Mouse (Mus musculus) ES-Bruce4 (cell line): ENCODE data around the gene Fhit. TPM values are rescaled to one million over a fixed set of nuclear protein-coding genes. Genes with fewer than 3 reads are reported as not detected.

Experiments used
- H3K27ac ChIP-seq: 2 replicates; pipeline ENCODE4 v1.5.1; 2012; ENCODE audit warnings: low read length, inconsistent platforms; ENCODE audit not compliant: insufficient read depth
- H3K27me3 ChIP-seq: 2 replicates; pipeline ENCODE4 v1.6.1; 2012; ENCODE audit warnings: mild to moderate bottlenecking, low read length, inconsistent platforms; ENCODE audit not compliant: control insufficient read depth, poor library complexity, insufficient read depth, severe bottlenecking
- H3K36me3 ChIP-seq: 2 replicates; pipeline ENCODE4 v1.6.1; 2012; ENCODE audit warnings: inconsistent platforms, mild to moderate bottlenecking, low read length, moderate library complexity; ENCODE audit not compliant: control insufficient read depth, poor library complexity, insufficient read depth, severe bottlenecking
- H3K4me1 ChIP-seq: one replicate; pipeline ENCODE4 v1.8.1; 2011; ENCODE audit warnings: low read length; ENCODE audit not compliant: control insufficient read depth, insufficient read depth
- H3K4me3 ChIP-seq: 2 replicates; pipeline ENCODE4 v1.5.1; 2011; ENCODE audit warnings: low read depth, mild to moderate bottlenecking, low read length
- H3K9ac ChIP-seq: 2 replicates; pipeline ENCODE4 v1.6.1; 2012; ENCODE audit warnings: low read depth, mild to moderate bottlenecking, inconsistent platforms; ENCODE audit not compliant: poor library complexity, severe bottlenecking
- H3K9me3 ChIP-seq: replicated peaks from 2 replicates; pipeline ENCODE4 v1.6.1; 2012; ENCODE audit warnings: mild to moderate bottlenecking, low read length, inconsistent platforms; ENCODE audit not compliant: control insufficient read depth, poor library complexity, insufficient read depth, severe bottlenecking
- CTCF ChIP-seq: IDR thresholded peaks from one replicate; pipeline ENCODE4 v1.8.1; 2011; ENCODE audit warnings: low read depth, low read length
- EP300 ChIP-seq: IDR thresholded peaks from 2 replicates; pipeline ENCODE4 v1.6.1; 2011; ENCODE audit warnings: low read depth, low read length; ENCODE audit not compliant: insufficient read depth
- POLR2A ChIP-seq: IDR thresholded peaks from one replicate; pipeline ENCODE4 v1.8.1; 2011; ENCODE audit warnings: low read length; ENCODE audit not compliant: insufficient read depth
- polyA plus RNA-seq: library from polyadenylated mRNA; stranded (reverse); fragments of >200 nt; gene quantifications from 2 replicates; pipeline ENCODE4 v1.2.4, GENCODE M21; 2011; ENCODE audit warnings: low read depth; ENCODE audit not compliant: missing spikeins, insufficient read depth, insufficient read length

Gene Fhit
- polyA plus RNA-seq, 1 experiment = not detected

DNA sequence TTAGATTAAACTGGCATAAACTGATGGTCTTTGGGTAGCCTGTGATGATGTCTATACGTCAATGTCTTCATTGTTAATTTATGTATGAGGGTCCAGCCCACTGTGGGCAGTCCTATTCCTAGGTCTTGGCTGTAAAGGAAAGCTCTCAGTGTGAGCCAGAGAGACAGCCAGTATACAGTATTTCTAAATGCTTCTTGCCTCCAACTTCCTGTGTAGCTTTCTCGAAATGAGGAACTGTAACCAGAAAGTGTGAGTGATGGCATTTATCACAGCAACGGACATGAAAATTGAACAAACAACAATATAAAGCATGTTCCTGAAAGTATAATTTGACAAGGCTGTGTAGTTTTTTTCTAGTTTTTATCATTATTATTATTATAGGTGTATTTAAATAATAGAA is 952.8 kb downstream of the Fhit start:
- H3K4me3 ChIP-seq = no peak overlapping the region
- H3K9me3 ChIP-seq = no peaks in the 10 kb centered on the region
- no peaks in the 10 kb centered on the region for H3K27me3 ChIP-seq
- TF ChIP-seq EP300 = no peak
- no peak for TF ChIP-seq POLR2A
- no peak for TF ChIP-seq CTCF
- H3K36me3 ChIP-seq = no peaks in the 10 kb centered on the region
- no peak overlapping the region for H3K9ac ChIP-seq
- H3K27ac ChIP-seq = no peak overlapping the region
- no peaks in the 10 kb centered on the region for H3K4me1 ChIP-seq

DNA sequence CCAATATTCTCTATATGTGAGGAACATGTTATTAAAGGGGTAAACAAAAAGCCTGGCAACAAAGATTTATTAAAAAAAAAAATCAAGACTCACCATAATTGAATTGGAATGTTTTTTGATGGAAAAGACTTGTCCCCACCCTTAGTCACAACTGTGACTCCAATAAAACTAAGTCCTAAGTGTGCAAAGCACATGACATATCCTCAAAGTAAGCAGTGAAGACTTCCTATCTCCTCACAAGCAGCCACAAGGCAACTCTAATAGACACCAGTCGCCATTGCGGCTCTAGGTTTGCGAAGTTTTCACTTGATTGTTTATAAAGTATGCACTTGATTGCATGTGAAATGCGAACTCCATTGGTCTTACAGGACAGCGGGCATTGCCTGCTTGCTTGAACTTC is 956.1 kb downstream of the Fhit start:
- no peak overlapping the region for H3K27ac ChIP-seq
- no peak for TF ChIP-seq EP300
- no peak for TF ChIP-seq CTCF
- no peak for TF ChIP-seq POLR2A
- H3K9ac ChIP-seq = no peak overlapping the region
- H3K9me3 ChIP-seq = no peaks in the 10 kb centered on the region
- no peaks in the 10 kb centered on the region for H3K36me3 ChIP-seq
- H3K4me1 ChIP-seq = no peaks in the 10 kb centered on the region
- no peak overlapping the region for H3K4me3 ChIP-seq
- H3K27me3 ChIP-seq = no peaks in the 10 kb centered on the region

GRCm38 (mm10) chr14:10205290-10205689 is 956.5 kb downstream of the Fhit start:
- H3K4me3 ChIP-seq = no peak overlapping the region
- no peak overlapping the region for H3K27ac ChIP-seq
- no peaks in the 10 kb centered on the region for H3K9me3 ChIP-seq
- no peaks in the 10 kb centered on the region for H3K4me1 ChIP-seq
- H3K27me3 ChIP-seq = no peaks in the 10 kb centered on the region
- TF ChIP-seq CTCF (no peak), POLR2A (no peak), EP300 (no peak)
- H3K9ac ChIP-seq = no peak overlapping the region
- H3K36me3 ChIP-seq = no peaks in the 10 kb centered on the region

GRCm38 (mm10) chr14:10194130-10194529 is 967.7 kb downstream of the Fhit start:
- H3K4me1 ChIP-seq = no peaks in the 10 kb centered on the region
- H3K27ac ChIP-seq = no peak overlapping the region
- no peaks in the 10 kb centered on the region for H3K9me3 ChIP-seq
- no peak overlapping the region for H3K9ac ChIP-seq
- TF ChIP-seq CTCF = no peak
- no peak for TF ChIP-seq EP300
- TF ChIP-seq POLR2A = no peak
- H3K4me3 ChIP-seq = no peak overlapping the region
- H3K36me3 ChIP-seq = no peaks in the 10 kb centered on the region
- no peaks in the 10 kb centered on the region for H3K27me3 ChIP-seq

GRCm38 (mm10) chr14:10171761-10172160 is 990.1 kb downstream of the Fhit start:
- Histone ChIP-seq H3K4me1 (no peaks in the 10 kb centered on the region), H3K36me3 (no peaks in the 10 kb centered on the region), H3K27ac (no peak overlapping the region), H3K9me3 (peaks cover 8% of the 10 kb centered on the region; the same call in 1 of the 2 replicates), H3K4me3 (no peak overlapping the region), H3K27me3 (no peaks in the 10 kb centered on the region), H3K9ac (no peak overlapping the region)
- no peak for TF ChIP-seq EP300
- no peak for TF ChIP-seq CTCF
- no peak for TF ChIP-seq POLR2A

DNA sequence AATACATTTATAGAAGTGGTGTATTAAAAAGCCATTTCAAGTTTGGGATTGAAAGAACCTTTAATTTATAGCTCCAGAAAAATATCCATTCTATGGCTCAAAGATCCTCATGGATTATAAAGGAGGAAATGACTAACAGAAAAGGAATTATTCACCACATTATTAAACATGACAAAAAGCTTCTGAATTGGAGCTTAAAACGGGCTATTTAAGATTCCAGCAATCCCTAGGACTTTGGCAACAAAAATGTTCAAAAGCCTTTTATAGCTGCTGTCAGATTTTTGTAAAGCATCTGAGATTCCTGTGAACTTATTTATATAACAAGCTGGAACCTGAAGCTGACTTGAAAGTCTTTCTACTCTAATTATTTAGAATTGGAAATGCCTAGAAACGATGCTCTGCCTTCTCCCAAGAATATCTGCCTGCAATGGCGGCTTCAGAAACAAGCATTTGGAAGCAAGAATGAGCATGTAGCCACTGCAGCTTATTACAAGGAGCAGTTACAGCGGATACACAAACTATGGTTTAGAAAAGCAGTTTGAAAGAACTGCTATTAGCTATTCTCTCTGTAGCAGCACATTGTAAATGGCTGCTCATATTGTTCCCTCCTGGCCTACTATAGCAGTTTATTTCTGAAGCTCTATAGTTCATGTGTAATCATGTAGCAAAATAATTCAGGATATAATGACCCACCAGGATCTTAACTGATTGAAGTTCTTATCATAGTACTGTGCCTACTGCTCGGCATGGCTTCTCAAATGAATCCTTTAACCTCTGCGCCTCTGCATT is 995.0 kb downstream of the Fhit start:
- no peak overlapping the region for H3K4me3 ChIP-seq
- H3K27me3 ChIP-seq = no peaks in the 10 kb centered on the region
- no peak for TF ChIP-seq EP300
- TF ChIP-seq CTCF = no peak
- TF ChIP-seq POLR2A = no peak
- no peak overlapping the region for H3K27ac ChIP-seq
- no peak overlapping the region for H3K9ac ChIP-seq
- H3K4me1 ChIP-seq = no peaks in the 10 kb centered on the region
- H3K9me3 ChIP-seq = peaks cover 8% of the 10 kb centered on the region; the same call in 1 of the 2 replicates
- H3K36me3 ChIP-seq = no peaks in the 10 kb centered on the region
